Mouse (Mus musculus) embryonic fibroblast, embryonic 13.5 days (primary cell): ENCODE measurements around the gene Ccdc159.

Experiments used
- CTCF ChIP-seq: IDR thresholded peaks from 2 replicates; pipeline ENCODE4 v1.5.1; 2011; ENCODE audit warnings: mild to moderate bottlenecking, control low read depth, low read length, moderate library complexity, borderline replicate concordance; ENCODE audit not compliant: insufficient read depth
- POLR2A ChIP-seq: IDR thresholded peaks from 2 replicates; pipeline ENCODE4 v1.6.1; 2011; ENCODE audit warnings: low read depth, mild to moderate bottlenecking, control low read depth, low read length, moderate library complexity

GRCm38 (mm10) chr9:21904031-21904430 lies 23.2 kb upstream of the Ccdc159 start:
- no peak for TF ChIP-seq POLR2A
- no peak for TF ChIP-seq CTCF
